Mouse (Mus musculus): ENCODE data around the gene Selenom. TPM values are rescaled to one million over a fixed set of nuclear protein-coding genes. Genes with fewer than 3 reads are reported as not detected.

The Selenom gene
- total and polyA plus RNA-seq, 3 experiments: not detected

- H3K4me3 ChIP-seq (ENCODE audit: low read depth, low read length): no peak overlapping the region
- DNase-seq (ENCODE audit: low spot score) (no peak), ATAC-seq (ENCODE audit: extremely low read depth, insufficient number of reproducible peaks, low FRiP score, poor library complexity, severe bottlenecking) (no peak)
- no peaks in the 10 kb centered on the region for H3K36me3 ChIP-seq (replicated peaks)
- no peak for TF ChIP-seq CTCF (IDR thresholded peaks at IDR 0.05; ENCODE audit: low read depth, low read length)
- TF ChIP-seq TAL1 (conservative IDR thresholded peaks at IDR 0.05; ENCODE audit: low read depth, low read length): no peak
- no peak for TF ChIP-seq POLR2AphosphoS5 (IDR thresholded peaks at IDR 0.05; ENCODE audit: insufficient replicate concordance, low read depth, low read length)
- no peak for TF ChIP-seq GATA2 (IDR thresholded peaks at IDR 0.05; ENCODE audit: borderline replicate concordance, low read depth, low read length)
- TF ChIP-seq GATA1 (IDR thresholded peaks at IDR 0.05; ENCODE audit: borderline replicate concordance, low read length): no peak
- no peaks in the 10 kb centered on the region for H3K4me1 ChIP-seq (ENCODE audit: insufficient read depth, low read depth, low read length)
- peaks cover 3% of the 10 kb centered on the region; the same call in 1 of the 2 replicates for H3K9me3 ChIP-seq (replicated peaks)
- H3K27me3 ChIP-seq (ENCODE audit: insufficient read depth, low read length): no peaks in the 10 kb centered on the region; the same call in 1 of the 2 replicates
Measured at GRCm38 (mm10) chr11:3543001-3543400, 28.5 kb downstream of the Selenom start.

- DNase-seq (ENCODE audit: low spot score): no peak
- no peak for ATAC-seq (ENCODE audit: extremely low read depth, insufficient number of reproducible peaks, low FRiP score, poor library complexity, severe bottlenecking)
- peaks cover 3% of the 10 kb centered on the region; the same call in 1 of the 2 replicates for H3K9me3 ChIP-seq (replicated peaks)
- H3K4me3 ChIP-seq (ENCODE audit: low read depth, low read length): no peak overlapping the region
- H3K36me3 ChIP-seq (replicated peaks): no peaks in the 10 kb centered on the region
- no peaks in the 10 kb centered on the region for H3K4me1 ChIP-seq (ENCODE audit: insufficient read depth, low read depth, low read length)
- TF ChIP-seq POLR2AphosphoS5 (IDR thresholded peaks at IDR 0.05; ENCODE audit: insufficient replicate concordance, low read depth, low read length) (no peak), CTCF (IDR thresholded peaks at IDR 0.05; ENCODE audit: low read depth, low read length) (no peak)
- H3K27me3 ChIP-seq (ENCODE audit: insufficient read depth, low read length): no peaks in the 10 kb centered on the region; the same call in 1 of the 2 replicates
Measured at GRCm38 (mm10) chr11:3544409-3544808, 29.9 kb downstream of the Selenom start.

GRCm38 (mm10) chr11:3545531-3546241, 31.2 kb downstream of the Selenom start:
- TF ChIP-seq CTCF (IDR thresholded peaks at IDR 0.05; ENCODE audit: low read depth, low read length): no peak
- H3K4me3 ChIP-seq (ENCODE audit: low read depth, low read length): no peak overlapping the region
- DNase-seq (ENCODE audit: low spot score): no peak
- H3K27me3 ChIP-seq (ENCODE audit: insufficient read depth, low read length): no peaks in the 10 kb centered on the region; the same call in 1 of the 2 replicates
- ATAC-seq (ENCODE audit: extremely low read depth, insufficient number of reproducible peaks, low FRiP score, poor library complexity, severe bottlenecking): no peak
- no peaks in the 10 kb centered on the region for H3K4me1 ChIP-seq (ENCODE audit: insufficient read depth, low read depth, low read length)
- no peaks in the 10 kb centered on the region for H3K36me3 ChIP-seq (replicated peaks)
- H3K9me3 ChIP-seq (replicated peaks): peaks cover 3% of the 10 kb centered on the region; the same call in 1 of the 2 replicates

- Histone ChIP-seq H3K4me1 (ENCODE audit: insufficient read depth, low read depth, low read length) (no peaks in the 10 kb centered on the region), H3K36me3 (replicated peaks) (no peaks in the 10 kb centered on the region), H3K27me3 (ENCODE audit: insufficient read depth, low read length) (no peaks in the 10 kb centered on the region; the same call in 1 of the 2 replicates), H3K9me3 (replicated peaks) (peaks cover 3% of the 10 kb centered on the region; the same call in 1 of the 2 replicates), H3K4me3 (ENCODE audit: low read depth, low read length) (no peak overlapping the region)
- TF ChIP-seq CTCF (IDR thresholded peaks at IDR 0.05; ENCODE audit: low read depth, low read length): no peak
- no peak for TF ChIP-seq GATA2 (IDR thresholded peaks at IDR 0.05; ENCODE audit: borderline replicate concordance, low read depth, low read length)
- no peak for TF ChIP-seq GATA1 (IDR thresholded peaks at IDR 0.05; ENCODE audit: borderline replicate concordance, low read length)
- TF ChIP-seq POLR2AphosphoS5 (IDR thresholded peaks at IDR 0.05; ENCODE audit: insufficient replicate concordance, low read depth, low read length): no peak
- TF ChIP-seq TAL1 (conservative IDR thresholded peaks at IDR 0.05; ENCODE audit: low read depth, low read length): no peak
- ATAC-seq (ENCODE audit: extremely low read depth, insufficient number of reproducible peaks, low FRiP score, poor library complexity, severe bottlenecking) (no peak), DNase-seq (ENCODE audit: low spot score) (no peak)
Measured at GRCm38 (mm10) chr11:3546242-3546562, 31.7 kb downstream of the Selenom start.

GRCm38 (mm10) chr11:3547047-3547446, 32.6 kb downstream of the Selenom start:
- ATAC-seq (ENCODE audit: extremely low read depth, insufficient number of reproducible peaks, low FRiP score, poor library complexity, severe bottlenecking) (no peak), DNase-seq (ENCODE audit: low spot score) (no peak)
- Histone ChIP-seq H3K4me3 (ENCODE audit: low read depth, low read length) (no peak overlapping the region), H3K36me3 (replicated peaks) (no peaks in the 10 kb centered on the region), H3K4me1 (ENCODE audit: insufficient read depth, low read depth, low read length) (no peaks in the 10 kb centered on the region), H3K27me3 (ENCODE audit: insufficient read depth, low read length) (no peaks in the 10 kb centered on the region; the same call in 1 of the 2 replicates), H3K9me3 (replicated peaks) (peaks cover 3% of the 10 kb centered on the region; the same call in 1 of the 2 replicates)
- TF ChIP-seq GATA1 (IDR thresholded peaks at IDR 0.05; ENCODE audit: borderline replicate concordance, low read length): no peak
- no peak for TF ChIP-seq POLR2AphosphoS5 (IDR thresholded peaks at IDR 0.05; ENCODE audit: insufficient replicate concordance, low read depth, low read length)
- TF ChIP-seq CTCF (IDR thresholded peaks at IDR 0.05; ENCODE audit: low read depth, low read length): no peak
- TF ChIP-seq TAL1 (conservative IDR thresholded peaks at IDR 0.05; ENCODE audit: low read depth, low read length): no peak
- TF ChIP-seq GATA2 (IDR thresholded peaks at IDR 0.05; ENCODE audit: borderline replicate concordance, low read depth, low read length): no peak

- no peak for DNase-seq (ENCODE audit: low spot score)
- TF ChIP-seq GATA1 (IDR thresholded peaks at IDR 0.05; ENCODE audit: borderline replicate concordance, low read length): no peak
- TF ChIP-seq TAL1 (conservative IDR thresholded peaks at IDR 0.05; ENCODE audit: low read depth, low read length): no peak
- no peak for TF ChIP-seq GATA2 (IDR thresholded peaks at IDR 0.05; ENCODE audit: borderline replicate concordance, low read depth, low read length)
- no peak for TF ChIP-seq POLR2AphosphoS5 (IDR thresholded peaks at IDR 0.05; ENCODE audit: insufficient replicate concordance, low read depth, low read length)
- no peak for TF ChIP-seq CTCF (IDR thresholded peaks at IDR 0.05; ENCODE audit: low read depth, low read length)
- Histone ChIP-seq H3K9me3 (replicated peaks) (peaks cover 3% of the 10 kb centered on the region; the same call in 1 of the 2 replicates), H3K4me3 (ENCODE audit: low read depth, low read length) (no peak overlapping the region), H3K27me3 (ENCODE audit: insufficient read depth, low read length) (no peaks in the 10 kb centered on the region; the same call in 1 of the 2 replicates), H3K36me3 (replicated peaks) (no peaks in the 10 kb centered on the region), H3K4me1 (ENCODE audit: insufficient read depth, low read depth, low read length) (no peaks in the 10 kb centered on the region)
- ATAC-seq (ENCODE audit: extremely low read depth, insufficient number of reproducible peaks, low FRiP score, poor library complexity, severe bottlenecking): no peak
Measured at GRCm38 (mm10) chr11:3547969-3548368, 33.5 kb downstream of the Selenom start.
